Mouse (Mus musculus): Measurements from ENCODE around the gene Vsig8.

Vsig8 gene

GRCm38 (mm10) chr1:172528701-172529100 lies 27.0 kb upstream of the Vsig8 start:
- WGBS: 16% methylated on average over 7 of the region's 7 CpGs

- 72% methylated on average over 8 of the region's 8 CpGs for WGBS
Observed at GRCm38 (mm10) chr1:172530544-172531220, 25.1 kb upstream of the Vsig8 start.

GRCm38 (mm10) chr1:172532551-172532950 lies 23.2 kb upstream of the Vsig8 start:
- 28% methylated on average over 13 of the region's 13 CpGs for WGBS

- WGBS: 89% methylated on average over 16 of the region's 16 CpGs
Observed at GRCm38 (mm10) chr1:172535116-172535515, 20.6 kb upstream of the Vsig8 start.

GRCm38 (mm10) chr1:172539827-172540226 lies 15.9 kb upstream of the Vsig8 start:
- 60% methylated on average over 6 of the region's 6 CpGs for WGBS

- 62% methylated on average over 11 of the region's 11 CpGs for WGBS
Observed at GRCm38 (mm10) chr1:172540283-172540820, 15.4 kb upstream of the Vsig8 start.

- WGBS: 80% methylated on average over 4 of the region's 4 CpGs
Observed at GRCm38 (mm10) chr1:172546062-172546461, 9.7 kb upstream of the Vsig8 start.

GRCm38 (mm10) chr1:172548501-172548900 lies 7.2 kb upstream of the Vsig8 start:
- WGBS: 84% methylated on average over 7 of the region's 7 CpGs

GRCm38 (mm10) chr1:172549314-172549713 lies 6.4 kb upstream of the Vsig8 start:
- 46% methylated on average over 2 of the region's 2 CpGs for WGBS

- 24% methylated on average over 8 of the region's 8 CpGs for WGBS
Observed at GRCm38 (mm10) chr1:172549717-172550116, 6.0 kb upstream of the Vsig8 start.

- 11% methylated on average over 8 of the region's 8 CpGs for WGBS
Observed at GRCm38 (mm10) chr1:172550551-172550951, 5.2 kb upstream of the Vsig8 start.

- 36% methylated on average over 7 of the region's 7 CpGs for WGBS
Observed at GRCm38 (mm10) chr1:172551009-172551408, 4.7 kb upstream of the Vsig8 start.

- WGBS: 61% methylated on average over 1 of the region's 1 CpGs
Observed at GRCm38 (mm10) chr1:172552623-172553022, 3.1 kb upstream of the Vsig8 start.

GRCm38 (mm10) chr1:172562641-172563464 lies 7.1 kb downstream of the Vsig8 start:
- 1% methylated on average over 52 of the region's 66 CpGs for WGBS

GRCm38 (mm10) chr1:172563465-172563828 lies 7.7 kb downstream of the Vsig8 start:
- 8% methylated on average over 10 of the region's 10 CpGs for WGBS

GRCm38 (mm10) chr1:172566131-172566530 lies 10.4 kb downstream of the Vsig8 start:
- WGBS: 90% methylated on average over 3 of the region's 3 CpGs

GRCm38 (mm10) chr1:172567758-172568157 lies 12.0 kb downstream of the Vsig8 start:
- WGBS: 89% methylated on average over 4 of the region's 4 CpGs

- WGBS: 88% methylated on average over 6 of the region's 6 CpGs
Observed at GRCm38 (mm10) chr1:172580116-172580515, 24.4 kb downstream of the Vsig8 start.

- WGBS: 88% methylated on average over 8 of the region's 8 CpGs
Observed at GRCm38 (mm10) chr1:172582436-172582835, 26.7 kb downstream of the Vsig8 start.

GRCm38 (mm10) chr1:172584271-172584670 lies 28.5 kb downstream of the Vsig8 start:
- 97% methylated on average over 6 of the region's 6 CpGs for WGBS

GRCm38 (mm10) chr1:172585026-172585425 lies 29.3 kb downstream of the Vsig8 start:
- 58% methylated on average over 4 of the region's 4 CpGs for WGBS

GRCm38 (mm10) chr1:172585612-172586567 lies 30.2 kb downstream of the Vsig8 start:
- WGBS: 58% methylated on average over 26 of the region's 26 CpGs
